Mouse (Mus musculus): ENCODE measurements around the gene Ghdc. TPM values are rescaled to one million over a fixed set of nuclear protein-coding genes. Genes with fewer than 3 reads are reported as not detected.
A peak's percentile ranks its signal among the peaks of the same experiment; 100 is the strongest.

Ghdc gene
- total RNA-seq, 2 experiments from 2014 or later, result 7.0 to 8.7 TPM

GRCm38 (mm10) chr11:100784286-100784685 is 13.5 kb upstream of the Ghdc start:
- no peak for DNase-seq (ENCODE audit: low spot score in 2 of 2)

GRCm38 (mm10) chr11:100782568-100782967 is 11.8 kb upstream of the Ghdc start:
- no peak for DNase-seq (ENCODE audit: low spot score in 2 of 2)

- no peak for DNase-seq (ENCODE audit: low spot score in 2 of 2)
These were observed 11.2 kb upstream of the Ghdc start for GRCm38 (mm10) chr11:100781763-100782475.

- DNase-seq (ENCODE audit: low spot score in 2 of 2), result no peak
These were observed 9.5 kb upstream of the Ghdc start for GRCm38 (mm10) chr11:100780247-100780646.

GRCm38 (mm10) chr11:100778069-100778468 is 7.3 kb upstream of the Ghdc start:
- no peak for DNase-seq (ENCODE audit: low spot score in 2 of 2)

GRCm38 (mm10) chr11:100775921-100776320 is 5.2 kb upstream of the Ghdc start:
- DNase-seq (ENCODE audit: low spot score in 2 of 2), result no peak

GRCm38 (mm10) chr11:100774261-100774660 is 3.5 kb upstream of the Ghdc start:
- DNase-seq (ENCODE audit: low spot score in 2 of 2), result no peak

GRCm38 (mm10) chr11:100769980-100770379 is 777 bp downstream of the Ghdc start:
- DNase-seq (ENCODE audit: low spot score in 2 of 2), result no peak

- DNase-seq (ENCODE audit: low spot score in 2 of 2), result no peak
These were observed 2.9 kb downstream of the Ghdc start for GRCm38 (mm10) chr11:100767871-100768270.

GRCm38 (mm10) chr11:100766726-100767125 is 4.0 kb downstream of the Ghdc start:
- DNase-seq (ENCODE audit: low spot score in 2 of 2), result no peak

- DNase-seq (ENCODE audit: low spot score in 2 of 2), result no peak
These were observed 7.9 kb downstream of the Ghdc start, which contains the start of gene Hcrt for GRCm38 (mm10) chr11:100762831-100763230. Hcrt (minus strand) TSS chr11:100762931.

GRCm38 (mm10) chr11:100761547-100762045 is 9.2 kb downstream of the Ghdc start:
- DNase-seq (ENCODE audit: low spot score in 2 of 2), result peak; percentile 85 to 94

- DNase-seq (ENCODE audit: low spot score in 2 of 2), result peak in 1 of 2 experiments; percentile 87
These were observed 11.0 kb downstream of the Ghdc start, which contains the start of gene Kcnh4 for GRCm38 (mm10) chr11:100759611-100760233. Kcnh4 (minus strand) TSS chr11:100759942.

- DNase-seq (ENCODE audit: low spot score in 2 of 2), result no peak
These were observed 11.8 kb downstream of the Ghdc start for GRCm38 (mm10) chr11:100758707-100759610.

- no peak for DNase-seq (ENCODE audit: low spot score in 2 of 2)
These were observed 13.2 kb downstream of the Ghdc start for GRCm38 (mm10) chr11:100757566-100757965.

- no peak for DNase-seq (ENCODE audit: low spot score in 2 of 2)
These were observed 14.3 kb downstream of the Ghdc start for GRCm38 (mm10) chr11:100756476-100756875.

- no peak for DNase-seq (ENCODE audit: low spot score in 2 of 2)
These were observed 16.1 kb downstream of the Ghdc start for GRCm38 (mm10) chr11:100754693-100755057.

GRCm38 (mm10) chr11:100754021-100754692 is 16.6 kb downstream of the Ghdc start:
- no peak for DNase-seq (ENCODE audit: low spot score in 2 of 2)

GRCm38 (mm10) chr11:100752294-100752693 is 18.5 kb downstream of the Ghdc start:
- DNase-seq (ENCODE audit: low spot score in 2 of 2), result no peak

- DNase-seq (ENCODE audit: low spot score in 2 of 2), result no peak
These were observed 20.6 kb downstream of the Ghdc start for GRCm38 (mm10) chr11:100750127-100750526.

GRCm38 (mm10) chr11:100749469-100749868 is 21.3 kb downstream of the Ghdc start:
- DNase-seq (ENCODE audit: low spot score in 2 of 2), result no peak
